Mouse (Mus musculus) cerebellum, adult 2 months (tissue): ENCODE measurements around the gene Mtmr10. TPM values are rescaled to one million over a fixed set of nuclear protein-coding genes. Genes with fewer than 3 reads are reported as not detected.

Experiments used
- DNase-seq, 2 experiments: peaks; one replicate each; pipeline ENCODE4 v3.0.0; 2021
- H3K27ac ChIP-seq: fragments of 200-500 bp; 2 replicates; pipeline ENCODE4 v1.5.1; 2012; ENCODE audit warnings: low read length, control low read depth, inconsistent platforms; ENCODE audit not compliant: insufficient read depth
- H3K27me3 ChIP-seq: fragments of 200-500 bp; 2 replicates; pipeline ENCODE4 v1.6.1; 2012; ENCODE audit warnings: inconsistent platforms, mild to moderate bottlenecking, low read length, moderate library complexity; ENCODE audit not compliant: control insufficient read depth, insufficient read depth
- H3K4me1 ChIP-seq: fragments of 200-500 bp; 2 replicates; pipeline ENCODE4 v1.6.1; 2011; ENCODE audit warnings: low read length; ENCODE audit not compliant: control insufficient read depth, insufficient read depth
- H3K4me3 ChIP-seq: fragments of 200-500 bp; replicated peaks from 2 replicates; pipeline ENCODE3; 2011; ENCODE audit warnings: mild to moderate bottlenecking, low read depth, low read length, control low read depth; ENCODE audit not compliant: insufficient read depth
- CTCF ChIP-seq: fragments of 200-500 bp; IDR thresholded peaks from 2 replicates; pipeline ENCODE4 v1.5.1; 2011; ENCODE audit warnings: low read depth, mild to moderate bottlenecking, control low read depth, low read length, moderate library complexity, borderline replicate concordance; ENCODE audit not compliant: insufficient read depth
- POLR2A ChIP-seq: fragments of 200-500 bp; IDR thresholded peaks from 2 replicates; pipeline ENCODE4 v1.6.1; 2011; ENCODE audit warnings: low read length, control low read depth, borderline replicate concordance; ENCODE audit not compliant: insufficient read depth
- WGBS: fragments of 180-500 bp; shearing (Covaris S2); methylation state at CpG from one replicate; pipeline ENCODE4 v1.1.7; 2018; 5-methylcytosine and 5-hydroxymethylcytosine counted together
- polyA plus RNA-seq: library from polyadenylated mRNA; depleted of rRNA; stranded (reverse); fragments of >200 nt; gene quantifications from 2 replicates; pipeline ENCODE4 v1.2.3, GENCODE M21; 2012; rRNA removed

The Mtmr10 gene
- polyA plus RNA-seq, 1 experiment = 16.5 TPM

- 47% methylated on average over 3 of the region's 3 CpGs for WGBS
- peak overlapping the region; percentile 82 for H3K27ac ChIP-seq
- H3K4me1 ChIP-seq = no peaks in the 10 kb centered on the region
- TF ChIP-seq CTCF (no peak), POLR2A (no peak)
- H3K4me3 ChIP-seq = no peak overlapping the region
- peak in 1 of 2 experiments; percentile 47 for DNase-seq
- H3K27me3 ChIP-seq = no peaks in the 10 kb centered on the region
These were observed 73.1 kb downstream of the Mtmr10 start for GRCm38 (mm10) chr7:64360586-64360945.

GRCm38 (mm10) chr7:64365863-64366262 lies 78.4 kb downstream of the Mtmr10 start:
- Histone ChIP-seq H3K4me1 (peaks cover 8% of the 10 kb centered on the region; the same call in 1 of the 2 replicates), H3K4me3 (no peak overlapping the region), H3K27me3 (no peaks in the 10 kb centered on the region), H3K27ac (no peak overlapping the region)
- DNase-seq = no peak
- TF ChIP-seq CTCF (no peak), POLR2A (no peak)
- 93% methylated on average over 5 of the region's 5 CpGs for WGBS

GRCm38 (mm10) chr7:64369841-64370240 lies 82.4 kb downstream of the Mtmr10 start:
- TF ChIP-seq POLR2A (no peak), CTCF (no peak)
- WGBS = 73% methylated on average over 6 of the region's 6 CpGs
- DNase-seq = no peak
- Histone ChIP-seq H3K4me3 (no peak overlapping the region), H3K27ac (no peak overlapping the region), H3K4me1 (peaks cover 8% of the 10 kb centered on the region; the same call in 1 of the 2 replicates), H3K27me3 (no peaks in the 10 kb centered on the region)

- H3K4me1 ChIP-seq = peaks cover 8% of the 10 kb centered on the region; the same call in 1 of the 2 replicates
- H3K27ac ChIP-seq = no peak overlapping the region
- H3K27me3 ChIP-seq = no peaks in the 10 kb centered on the region
- no peak overlapping the region for H3K4me3 ChIP-seq
- WGBS = 75% methylated on average over 23 of the region's 23 CpGs
- no peak for DNase-seq
- no peak for TF ChIP-seq POLR2A
These were observed 84.8 kb downstream of the Mtmr10 start for GRCm38 (mm10) chr7:64371940-64372878.

- peak overlapping the region; percentile 71 for H3K27ac ChIP-seq
- peaks cover 8% of the 10 kb centered on the region; the same call in 1 of the 2 replicates for H3K4me1 ChIP-seq
- peak overlapping the region; percentile 79 for H3K4me3 ChIP-seq
- H3K27me3 ChIP-seq = no peaks in the 10 kb centered on the region
- TF ChIP-seq POLR2A (no peak), CTCF (no peak)
- 6% methylated on average over 18 of the region's 18 CpGs for WGBS
- peak in 1 of 2 experiments; percentile 30 for DNase-seq
These were observed 85.8 kb downstream of the Mtmr10 start for GRCm38 (mm10) chr7:64373147-64373829.

- peaks cover 8% of the 10 kb centered on the region; the same call in 1 of the 2 replicates for H3K4me1 ChIP-seq
- H3K27me3 ChIP-seq = no peaks in the 10 kb centered on the region
- TF ChIP-seq POLR2A (peak; percentile 97; the same call in 1 of the 2 replicates), CTCF (no peak)
- H3K27ac ChIP-seq = peak within 1 kb of the TSS; percentile 71
- 3% methylated on average over 27 of the region's 27 CpGs for WGBS
- DNase-seq = peak; percentile 86 to 92
- H3K4me3 ChIP-seq = peak within 1 kb of the TSS; percentile 79
These were observed 86.5 kb downstream of the Mtmr10 start, which contains the start of gene Fan1 for GRCm38 (mm10) chr7:64373830-64374562. Gene Fan1 (minus strand): TSS chr7:64374095.

Other genes starting within 250 kb of the Mtmr10 start
- gene Trpm1, start 133.8 kb upstream of the Mtmr10 start, polyA plus RNA-seq = 0.03 TPM in 1 of 2 replicates, not detected in the other
- 6.8 and 7.0 TPM in 2 replicates for gene Fan1, start 86.4 kb downstream of the Mtmr10 start, polyA plus RNA-seq
- gene Mphosph10, start 104.6 kb downstream of the Mtmr10 start, polyA plus RNA-seq = 12.5 and 13.0 TPM in 2 replicates
- 55.6 and 59.5 TPM in 2 replicates for gene Mcee, start 105.0 kb downstream of the Mtmr10 start, polyA plus RNA-seq
- gene Apba2, start 214.1 kb downstream of the Mtmr10 start, polyA plus RNA-seq = 167 and 182 TPM in 2 replicates